Mouse (Mus musculus): Measurements from ENCODE around the gene Pim2.
A peak's percentile ranks its signal among the peaks of the same experiment; 100 is the strongest.

DNA sequence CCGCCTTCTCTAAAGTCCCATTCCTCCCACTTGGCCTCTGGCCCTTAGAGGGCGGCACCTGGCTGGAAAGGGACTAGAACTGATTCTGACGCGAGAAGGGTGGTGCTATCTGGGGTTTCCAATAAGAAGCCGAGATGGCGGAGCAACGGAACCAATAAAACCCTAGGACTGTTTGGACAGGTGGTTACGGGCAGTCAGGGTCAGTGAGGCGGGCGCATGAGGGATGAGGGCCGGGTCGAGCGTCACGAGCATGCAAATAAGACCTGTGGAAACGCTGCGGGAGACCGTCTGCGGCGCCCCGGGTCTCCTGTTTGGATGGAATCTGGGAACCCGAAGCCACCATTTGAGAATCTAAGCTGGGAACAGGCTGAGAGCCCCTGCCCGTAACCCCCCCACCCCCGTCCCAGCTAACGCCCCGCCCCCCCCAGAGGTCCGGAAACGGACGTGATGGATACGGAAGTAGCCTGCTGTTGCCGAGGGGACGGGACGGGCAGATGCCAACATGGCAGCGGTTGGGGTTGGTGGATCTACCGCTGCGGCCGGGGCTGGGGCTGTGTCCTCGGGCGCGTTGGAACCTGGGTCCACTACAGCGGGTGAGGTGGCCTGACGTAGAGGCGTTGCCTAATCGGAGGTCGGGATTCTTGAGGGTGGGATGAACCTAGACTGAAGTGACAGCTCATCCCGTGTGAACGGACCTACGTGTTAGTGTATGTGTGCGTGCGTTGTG, 5.9 kb downstream of the Pim2 start, which contains the start of gene Slc35a2:
- no peak for TF ChIP-seq CEBPB (IDR thresholded peaks at IDR 0.05; ENCODE audit: insufficient read depth, poor library complexity, severe bottlenecking)
- no peak for TF ChIP-seq MAX (IDR thresholded peaks at IDR 0.05; ENCODE audit: low read depth)
- no peak for TF ChIP-seq USF1 (IDR thresholded peaks at IDR 0.05; ENCODE audit: low read depth)
- peak; percentile 65 for TF ChIP-seq POLR2A (IDR thresholded peaks at IDR 0.05; ENCODE audit: insufficient read length, low read depth)
- no peak for TF ChIP-seq MYOG (IDR thresholded peaks at IDR 0.05; ENCODE audit: control insufficient read depth in 1 of 3, insufficient read depth in 1 of 3, insufficient read length in 2 of 3, low read depth in 2 of 3)
- no peak for TF ChIP-seq SRF (IDR thresholded peaks at IDR 0.05; ENCODE audit: control insufficient read depth, insufficient read length, low read depth)
- TF ChIP-seq TCF3 (IDR thresholded peaks at IDR 0.05; ENCODE audit: insufficient read length, low read depth) = no peak
- TF ChIP-seq POLR2AphosphoS2 (IDR thresholded peaks at IDR 0.05; ENCODE audit: insufficient read length, low read depth) = peak; percentile 46
- TF ChIP-seq REST (IDR thresholded peaks at IDR 0.05; ENCODE audit: insufficient read depth, insufficient read length) = no peak
- TF ChIP-seq E2F4 (IDR thresholded peaks at IDR 0.05; ENCODE audit: insufficient read depth) = no peak

Data from myocyte (in vitro differentiated cells).